Mouse (Mus musculus): ENCODE results near the gene Fcgr2b. TPM values are rescaled to one million over a fixed set of nuclear protein-coding genes. Genes with fewer than 3 reads are reported as not detected.
A peak's percentile ranks its signal among the peaks of the same experiment; 100 is the strongest.
"Not testable (repeated sequence)": the region's sequence is repeated elsewhere in the genome, so short reads cannot be mapped to it uniquely, and the experiment has no call there.

The Fcgr2b gene
- 1 to 10 TPM in 3 of 4 experiments, under 1 TPM in 1; 0.94 to 2.2 (median 1.4) TPM for total RNA-seq (2022)

- no peak for DNase-seq (ENCODE audit: low spot score in 2 of 2)
Measured at GRCm38 (mm10) chr1:170976447-170976846, at the start of gene Fcgr2b. Gene Fcgr2b (minus strand): TSS chr1:170976547.

DNA sequence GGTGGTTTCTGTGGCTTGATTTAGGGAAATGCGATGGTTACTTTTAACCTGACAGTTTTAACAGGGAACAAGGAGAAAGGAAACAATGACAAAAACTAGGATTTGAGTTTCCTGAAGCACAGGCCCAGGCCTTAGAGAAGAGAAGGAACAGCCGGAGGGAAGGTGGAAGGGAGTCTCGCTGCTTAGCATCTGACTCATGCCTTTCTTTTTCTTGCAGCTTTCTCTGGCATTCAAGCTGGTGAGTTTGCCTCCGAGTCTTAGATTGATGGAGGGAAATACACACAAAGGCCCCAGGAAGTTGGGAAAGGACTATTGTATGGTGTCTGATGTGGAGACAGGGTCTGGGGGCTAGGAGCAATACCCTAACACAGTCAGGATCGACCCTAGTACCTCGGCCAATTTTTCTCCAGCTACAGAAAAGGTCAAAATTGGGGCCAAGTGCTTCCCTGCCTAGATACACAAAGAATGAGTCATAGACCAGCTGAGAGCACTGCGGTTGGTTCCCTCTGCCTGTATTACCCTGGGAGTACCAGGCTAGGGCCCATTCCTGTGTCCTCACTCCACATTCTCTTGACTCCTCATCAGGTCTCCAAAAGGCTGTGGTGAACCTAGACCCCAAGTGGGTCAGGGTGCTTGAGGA, 43.1 kb upstream of the Fcgr2b start:
- no peak for DNase-seq (ENCODE audit: low spot score in 2 of 2)

GRCm38 (mm10) chr1:171018737-171019136, 42.4 kb upstream of the Fcgr2b start, which contains the start of gene Fcgr4:
Gene Fcgr4 (plus strand): TSS chr1:171018920.
- no peak for DNase-seq (ENCODE audit: low spot score in 2 of 2)

- no peak for DNase-seq (ENCODE audit: low spot score in 2 of 2)
Measured at GRCm38 (mm10) chr1:171017468-171018158, 41.3 kb upstream of the Fcgr2b start.

GRCm38 (mm10) chr1:171016676-171017356, 40.5 kb upstream of the Fcgr2b start:
- no peak for DNase-seq (ENCODE audit: low spot score in 2 of 2)

GRCm38 (mm10) chr1:171011733-171012132, 35.4 kb upstream of the Fcgr2b start:
- DNase-seq (ENCODE audit: low spot score in 2 of 2): no peak

- no peak for DNase-seq (ENCODE audit: low spot score in 2 of 2)
Measured at GRCm38 (mm10) chr1:171006905-171007304, 30.6 kb upstream of the Fcgr2b start.

GRCm38 (mm10) chr1:171006335-171006734, 30.0 kb upstream of the Fcgr2b start:
- DNase-seq (ENCODE audit: low spot score in 2 of 2): no peak

DNA sequence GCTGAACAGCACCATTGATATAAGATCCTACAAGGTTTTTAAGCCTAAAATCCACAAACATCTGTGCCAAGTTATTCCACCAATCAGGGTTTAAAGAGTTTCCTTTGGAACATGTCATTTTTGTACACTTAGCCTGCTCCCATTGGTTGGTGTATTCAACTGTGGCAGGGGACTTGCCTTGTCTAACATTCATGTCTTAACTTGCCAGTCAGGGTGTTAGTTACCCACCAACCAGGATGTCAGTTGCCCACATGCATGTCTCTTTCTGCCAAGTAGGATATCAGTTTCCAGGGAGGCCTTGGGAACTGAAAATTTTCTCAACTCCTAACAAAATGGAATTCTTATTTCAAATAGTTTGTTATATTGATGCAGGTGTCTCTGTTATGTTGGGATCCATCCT, 29.2 kb upstream of the Fcgr2b start:
- DNase-seq (ENCODE audit: low spot score in 2 of 2): no peak

DNA sequence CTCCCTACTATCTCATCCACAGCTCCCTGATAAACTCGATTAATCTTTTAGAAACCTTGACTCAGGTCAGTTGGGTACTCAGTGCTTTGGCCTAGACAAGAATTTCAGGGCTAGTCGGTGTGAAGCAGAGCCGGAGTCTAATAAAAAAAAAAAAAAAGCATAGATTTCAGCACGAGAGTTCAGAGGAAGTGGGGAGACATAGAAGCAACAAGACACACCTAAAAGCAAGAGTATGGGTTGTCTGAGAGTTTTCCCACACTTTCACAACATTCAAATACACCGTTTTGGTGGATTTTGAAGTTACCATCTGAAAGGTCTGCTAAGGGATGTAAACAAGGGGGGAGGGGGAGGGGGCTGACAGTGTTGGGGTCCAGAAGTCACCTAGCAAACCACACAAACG, 28.7 kb upstream of the Fcgr2b start:
- no peak for DNase-seq (ENCODE audit: low spot score in 2 of 2)

GRCm38 (mm10) chr1:170999811-171000210, 23.5 kb upstream of the Fcgr2b start:
- no peak for DNase-seq (ENCODE audit: low spot score in 2 of 2)

DNA sequence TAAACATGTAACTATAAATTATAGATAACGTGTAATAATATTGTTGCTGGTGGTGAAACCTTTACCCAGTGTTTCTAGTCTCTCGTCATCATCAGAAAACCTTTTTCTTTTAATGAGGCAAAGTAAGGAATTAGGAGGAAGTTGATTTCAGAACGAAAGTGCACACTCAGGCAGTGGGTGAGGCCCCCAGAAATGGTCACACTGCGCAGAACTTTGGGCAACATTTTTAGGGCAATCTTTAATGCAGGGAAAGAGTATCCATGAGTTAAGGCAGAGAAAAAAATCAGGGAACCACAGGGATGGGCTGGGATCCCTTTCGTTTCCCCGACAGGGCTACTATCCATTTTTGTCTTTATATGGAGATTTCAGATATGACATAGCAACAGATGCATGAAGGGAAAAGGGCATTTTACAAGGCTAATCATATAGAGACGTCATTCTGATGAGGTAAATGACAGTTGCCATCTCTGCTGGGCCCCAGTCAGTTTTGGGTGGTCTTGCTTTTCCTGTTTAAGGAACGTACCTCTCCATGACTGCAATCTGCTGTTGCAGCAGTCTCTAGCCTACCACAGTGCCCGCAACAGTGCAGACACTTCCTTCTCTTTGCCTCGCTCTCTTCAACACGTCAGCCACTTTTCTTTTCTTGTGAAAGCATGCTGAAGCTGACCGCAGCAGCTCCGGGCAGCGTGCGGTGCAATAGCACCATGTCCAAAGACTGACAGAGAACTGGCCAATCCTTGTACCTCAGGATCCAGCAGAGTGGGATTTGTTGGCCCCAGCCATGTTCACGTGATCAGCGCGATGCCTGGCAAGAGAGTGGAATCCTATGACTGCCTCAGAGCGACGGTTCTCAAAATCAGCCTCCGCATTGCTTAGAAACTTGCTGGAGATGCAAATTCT, 21.7 kb upstream of the Fcgr2b start:
- peak in 1 of 2 experiments; percentile 15 for DNase-seq (ENCODE audit: low spot score in 2 of 2)

GRCm38 (mm10) chr1:170996753-170997152, 20.4 kb upstream of the Fcgr2b start:
- peak in 1 of 2 experiments; percentile 12 for DNase-seq (ENCODE audit: low spot score in 2 of 2)

DNA sequence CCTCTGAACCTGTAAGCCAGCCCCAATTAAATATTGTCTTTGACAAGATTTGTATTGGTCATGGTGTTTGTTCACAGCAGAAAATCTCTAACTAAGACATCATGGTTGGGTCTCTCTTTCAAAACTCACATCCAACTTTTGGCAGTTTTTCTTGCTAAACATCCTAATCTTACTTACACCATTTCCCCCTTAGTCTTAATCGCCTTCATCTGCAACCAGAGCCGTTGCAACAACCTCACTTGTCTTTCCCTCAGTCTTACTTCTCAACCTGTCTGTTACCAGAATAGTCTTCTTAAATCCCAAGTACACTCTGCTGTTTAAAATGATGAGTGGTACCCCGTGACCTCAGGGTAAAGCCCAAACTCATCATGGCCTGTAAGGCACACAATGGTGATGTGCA, 19.7 kb upstream of the Fcgr2b start:
- no peak for DNase-seq (ENCODE audit: low spot score in 2 of 2)

- DNase-seq (ENCODE audit: low spot score in 2 of 2): no peak
Measured at GRCm38 (mm10) chr1:170992550-170992949, 16.2 kb upstream of the Fcgr2b start.

GRCm38 (mm10) chr1:170989656-170990055, 13.3 kb upstream of the Fcgr2b start:
- DNase-seq (ENCODE audit: low spot score in 2 of 2): no peak

DNA sequence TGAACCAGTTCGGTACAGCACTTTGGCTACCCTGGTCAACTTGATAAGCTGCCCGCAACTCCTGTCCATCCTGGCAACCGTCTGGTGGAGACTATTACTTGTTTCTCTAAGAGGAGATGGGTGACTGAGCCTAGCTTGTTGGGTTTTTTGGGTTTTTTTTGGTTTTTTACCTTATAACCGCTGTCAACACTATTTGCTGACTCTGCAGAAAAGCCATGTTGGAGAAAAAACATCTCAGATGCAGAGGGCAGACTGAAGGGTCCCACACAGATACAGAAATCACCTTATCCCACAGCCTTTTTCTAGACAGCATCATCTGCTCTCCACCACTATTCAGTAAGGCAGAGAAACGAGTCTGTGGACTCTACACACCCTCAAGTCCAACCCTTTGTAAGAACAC, 9.5 kb upstream of the Fcgr2b start:
- DNase-seq (ENCODE audit: low spot score in 2 of 2): no peak

DNA sequence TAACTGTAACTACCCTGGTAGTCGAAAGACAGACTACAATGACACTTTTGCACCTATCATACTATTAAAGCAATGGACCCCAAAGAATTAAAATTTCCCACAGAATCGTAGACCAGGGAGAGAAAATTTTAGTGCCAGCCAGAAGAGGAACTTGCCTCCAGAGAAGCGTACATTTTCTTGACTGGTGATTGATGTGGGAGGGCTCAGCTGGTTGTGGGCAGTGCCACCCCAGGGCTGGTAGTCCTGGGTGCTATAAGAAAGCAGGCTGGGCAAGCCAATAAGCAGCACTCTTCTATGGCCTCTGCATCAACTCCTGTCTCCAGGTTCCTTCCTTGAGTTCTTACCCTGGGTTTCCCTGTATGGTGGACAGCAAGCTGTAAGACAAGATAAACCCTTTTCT, 8.7 kb upstream of the Fcgr2b start:
- DNase-seq (ENCODE audit: low spot score in 2 of 2): no peak

- DNase-seq (ENCODE audit: low spot score in 2 of 2): no peak
Measured at GRCm38 (mm10) chr1:170983066-170983465, 6.7 kb upstream of the Fcgr2b start.

DNA sequence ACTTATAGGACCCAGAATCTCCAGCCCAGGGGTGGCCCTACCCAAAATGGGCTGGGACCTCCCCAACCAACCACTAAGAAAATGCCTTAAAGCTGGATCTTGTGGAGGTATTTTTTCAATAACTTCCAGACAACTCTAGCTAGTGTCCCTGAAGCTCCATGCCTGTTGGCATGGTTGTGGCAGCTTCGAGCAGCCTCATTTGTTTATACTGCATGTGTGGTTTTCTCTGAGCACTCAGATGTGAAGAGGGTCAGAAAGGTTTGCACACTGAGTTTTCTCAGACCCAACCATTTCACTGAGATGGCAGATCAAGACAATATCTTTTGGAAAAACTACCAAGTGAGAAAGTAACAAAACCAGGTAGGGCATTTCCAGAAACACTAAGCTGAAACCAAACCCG, 6.0 kb upstream of the Fcgr2b start:
- no peak for DNase-seq (ENCODE audit: low spot score in 2 of 2)

GRCm38 (mm10) chr1:170981679-170982078, 5.3 kb upstream of the Fcgr2b start:
- DNase-seq (ENCODE audit: low spot score in 2 of 2): not testable (repeated sequence)

All from gastrocnemius, adult 8-10 months (tissue).